Mouse (Mus musculus): ENCODE data around the gene Clba1. TPM values are rescaled to one million over a fixed set of nuclear protein-coding genes. Genes with fewer than 3 reads are reported as not detected.

The Clba1 gene
- polyA plus RNA-seq, 1 experiment from 2014 or later = 0.69 TPM

- ATAC-seq (no peak), DNase-seq (no peak)
- H3K9ac ChIP-seq (replicated peaks) = 0 out of 2 replicates have a peak overlapping the region, but pooled peaks have one; percentile 95
- 74% methylated on average over 5 of the region's 5 CpGs for WGBS (ENCODE audit: insufficient replicate concordance)
- H3K4me3 ChIP-seq (ENCODE audit: low read depth, low read length) = no peak overlapping the region
- H3K4me1 ChIP-seq (ENCODE audit: insufficient read depth) = peaks cover 57% of the 10 kb centered on the region
- peak overlapping the region; percentile 80 for H3K4me2 ChIP-seq (ENCODE audit: low read depth, low read length)
- no peaks in the 10 kb centered on the region for H3K27me3 ChIP-seq (ENCODE audit: insufficient read depth, low read length)
- H3K27ac ChIP-seq (ENCODE audit: low read depth) = no peak overlapping the region
- peaks cover 47% of the 10 kb centered on the region for H3K36me3 ChIP-seq (replicated peaks; ENCODE audit: insufficient read depth, low read length)
- TF ChIP-seq EP300 (IDR thresholded peaks at IDR 0.05; ENCODE audit: low read depth) (no peak), CTCF (IDR thresholded peaks at IDR 0.05; ENCODE audit: low read depth) (no peak)
- H3K9me3 ChIP-seq (ENCODE audit: low read length) = no peaks in the 10 kb centered on the region
Measured at GRCm38 (mm10) chr12:112825901-112826300, 17.2 kb downstream of the Clba1 start.

- H3K4me3 ChIP-seq (ENCODE audit: low read depth, low read length) = peak overlapping the region; percentile 86
- peaks cover 47% of the 10 kb centered on the region for H3K4me1 ChIP-seq (ENCODE audit: insufficient read depth)
- H3K9me3 ChIP-seq (ENCODE audit: low read length) = no peaks in the 10 kb centered on the region
- no peaks in the 10 kb centered on the region for H3K27me3 ChIP-seq (ENCODE audit: insufficient read depth, low read length)
- peak overlapping the region; percentile 93 for H3K27ac ChIP-seq (ENCODE audit: low read depth)
- no peak for TF ChIP-seq CTCF (IDR thresholded peaks at IDR 0.05; ENCODE audit: low read depth)
- no peak for TF ChIP-seq EP300 (IDR thresholded peaks at IDR 0.05; ENCODE audit: low read depth)
- peak overlapping the region; percentile 95 for H3K9ac ChIP-seq (replicated peaks)
- peak overlapping the region; percentile 80 for H3K4me2 ChIP-seq (ENCODE audit: low read depth, low read length)
- peaks cover 31% of the 10 kb centered on the region for H3K36me3 ChIP-seq (replicated peaks; ENCODE audit: insufficient read depth, low read length)
- DNase-seq = no peak
- WGBS (ENCODE audit: insufficient replicate concordance) = 9% methylated on average over 48 of the region's 51 CpGs
- ATAC-seq = peak; percentile 73
Measured at GRCm38 (mm10) chr12:112828501-112829243, 19.9 kb downstream of the Clba1 start.

- TF ChIP-seq CTCF (IDR thresholded peaks at IDR 0.05; ENCODE audit: low read depth) = peak; percentile 43
- no peak for TF ChIP-seq EP300 (IDR thresholded peaks at IDR 0.05; ENCODE audit: low read depth)
- peak; percentile 97 for ATAC-seq
- under 1% methylated on average over 65 of the region's 72 CpGs for WGBS (ENCODE audit: insufficient replicate concordance)
- peaks cover 24% of the 10 kb centered on the region for H3K36me3 ChIP-seq (replicated peaks; ENCODE audit: insufficient read depth, low read length)
- H3K4me2 ChIP-seq (ENCODE audit: low read depth, low read length) = peak within 1 kb of the TSS; percentile 80
- peak within 1 kb of the TSS; percentile 95 for H3K9ac ChIP-seq (replicated peaks)
- H3K9me3 ChIP-seq (ENCODE audit: low read length) = no peaks in the 10 kb centered on the region
- no peaks in the 10 kb centered on the region for H3K27me3 ChIP-seq (ENCODE audit: insufficient read depth, low read length)
- peaks cover 40% of the 10 kb centered on the region for H3K4me1 ChIP-seq (ENCODE audit: insufficient read depth)
- H3K27ac ChIP-seq (ENCODE audit: low read depth) = peak within 1 kb of the TSS; percentile 93
- H3K4me3 ChIP-seq (ENCODE audit: low read depth, low read length) = peak within 1 kb of the TSS; percentile 86
- peak; percentile 100 for DNase-seq
Measured at GRCm38 (mm10) chr12:112829244-112829864, 20.6 kb downstream of the Clba1 start, which contains the start of gene Cdca4. Cdca4 (minus strand) TSS chr12:112829423.

- DNase-seq = no peak
Measured at GRCm38 (mm10) chr12:112830141-112830540, 21.4 kb downstream of the Clba1 start.

GRCm38 (mm10) chr12:112830570-112830969 lies 21.8 kb downstream of the Clba1 start:
- Histone ChIP-seq H3K9ac (replicated peaks) (peak overlapping the region; percentile 76), H3K36me3 (replicated peaks; ENCODE audit: insufficient read depth, low read length) (peaks cover 19% of the 10 kb centered on the region), H3K4me3 (ENCODE audit: low read depth, low read length) (peak overlapping the region; percentile 86), H3K9me3 (ENCODE audit: low read length) (no peaks in the 10 kb centered on the region), H3K27me3 (ENCODE audit: insufficient read depth, low read length) (no peaks in the 10 kb centered on the region), H3K4me2 (ENCODE audit: low read depth, low read length) (peak overlapping the region; percentile 79), H3K4me1 (ENCODE audit: insufficient read depth) (peaks cover 31% of the 10 kb centered on the region), H3K27ac (ENCODE audit: low read depth) (0 out of 2 replicates have a peak overlapping the region, but pooled peaks have one; percentile 80)
- TF ChIP-seq CTCF (IDR thresholded peaks at IDR 0.05; ENCODE audit: low read depth) (no peak), EP300 (IDR thresholded peaks at IDR 0.05; ENCODE audit: low read depth) (no peak)
- WGBS (ENCODE audit: insufficient replicate concordance) = 87% methylated on average over 3 of the region's 3 CpGs
- ATAC-seq = no peak
- DNase-seq = no peak

More at GRCm38 (mm10) chr12:112830141-112830540, 21.4 kb downstream of the Clba1 start:
- no peaks in the 10 kb centered on the region for H3K9me3 ChIP-seq (ENCODE audit: low read length)
- peak overlapping the region; percentile 80 for H3K27ac ChIP-seq (ENCODE audit: low read depth)
- TF ChIP-seq CTCF (IDR thresholded peaks at IDR 0.05; ENCODE audit: low read depth) (no peak), EP300 (IDR thresholded peaks at IDR 0.05; ENCODE audit: low read depth) (no peak)
- no peak for ATAC-seq
- no peaks in the 10 kb centered on the region for H3K27me3 ChIP-seq (ENCODE audit: insufficient read depth, low read length)
- 26% methylated on average over 2 of the region's 2 CpGs for WGBS (ENCODE audit: insufficient replicate concordance)
- peak overlapping the region; percentile 86 for H3K4me3 ChIP-seq (ENCODE audit: low read depth, low read length)
- peak overlapping the region; percentile 79 for H3K4me2 ChIP-seq (ENCODE audit: low read depth, low read length)
- peaks cover 33% of the 10 kb centered on the region for H3K4me1 ChIP-seq (ENCODE audit: insufficient read depth)
- H3K9ac ChIP-seq (replicated peaks) = peak overlapping the region; percentile 76
- peaks cover 21% of the 10 kb centered on the region for H3K36me3 ChIP-seq (replicated peaks; ENCODE audit: insufficient read depth, low read length)

GRCm38 (mm10) chr12:112832411-112832810 lies 23.7 kb downstream of the Clba1 start:
- WGBS (ENCODE audit: insufficient replicate concordance) = 78% methylated on average over 5 of the region's 5 CpGs
- no peak for ATAC-seq
- Histone ChIP-seq H3K4me1 (ENCODE audit: insufficient read depth) (peaks cover 14% of the 10 kb centered on the region), H3K4me2 (ENCODE audit: low read depth, low read length) (no peak overlapping the region), H3K4me3 (ENCODE audit: low read depth, low read length) (no peak overlapping the region), H3K9ac (replicated peaks) (no peak overlapping the region), H3K36me3 (replicated peaks; ENCODE audit: insufficient read depth, low read length) (peaks cover 5% of the 10 kb centered on the region), H3K27ac (ENCODE audit: low read depth) (no peak overlapping the region), H3K27me3 (ENCODE audit: insufficient read depth, low read length) (no peaks in the 10 kb centered on the region), H3K9me3 (ENCODE audit: low read length) (no peaks in the 10 kb centered on the region)
- DNase-seq = no peak
- TF ChIP-seq EP300 (IDR thresholded peaks at IDR 0.05; ENCODE audit: low read depth) (no peak), CTCF (IDR thresholded peaks at IDR 0.05; ENCODE audit: low read depth) (no peak)
